8 mouse cellular contexts compared by ENCODE assay signal in the genomic region with DNA sequence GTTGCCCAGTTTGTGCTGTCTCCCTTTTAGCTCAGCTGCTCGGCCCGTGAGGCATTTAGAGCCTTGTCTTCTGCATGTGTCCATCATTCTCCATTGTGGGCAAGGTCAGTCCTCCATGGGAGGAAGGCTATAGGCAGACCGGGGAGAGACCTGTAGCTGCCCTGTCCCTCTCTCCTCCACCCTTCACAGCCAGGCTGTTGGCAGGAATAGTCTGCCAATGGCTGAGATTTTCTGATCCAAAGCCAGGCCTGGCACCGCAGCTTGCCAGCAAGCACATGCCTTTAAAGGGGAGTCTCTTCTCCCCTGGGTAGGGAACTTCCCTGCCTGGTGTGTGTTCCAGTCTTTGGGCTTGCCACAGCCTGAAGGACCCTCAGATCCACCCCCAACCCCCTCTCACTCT. TPM values are rescaled to one million over a fixed set of nuclear protein-coding genes. Genes with fewer than 3 reads are reported as not detected.
DNase-seq lines count a peak whose midpoint lies in the region; ATAC-seq and TF ChIP-seq lines count a peak whose summit lies in the region.
"Had no signal": no experiment of that assay in that cellular context is flagged by ENCODE, and none has a peak within 500 bp of the region (broad histone marks: within the 10 kb centered on the region; RNA-seq: fewer than 3 reads in every experiment).

No protein-coding gene starts in this region.

- TF ChIP-seq POLR2A in brain, embryonic 14.5 days (IDR thresholded peaks at IDR 0.05; ENCODE audit: borderline replicate concordance, extremely low read depth, insufficient read depth, insufficient read length, poor library complexity, severe bottlenecking) = no peak

- TF ChIP-seq CTCF in brain, embryonic 14.5 days (IDR thresholded peaks at IDR 0.05; ENCODE audit: borderline replicate concordance, extremely low read depth, insufficient read depth, insufficient read length) = no peak

- intact Hi-C loops in left cerebral cortex, postnatal 10 days (cut with DNase I) = no loop called here

- ATAC-seq in frontal cortex, adult (ENCODE audit: low TSS enrichment) = 0 out of 2 replicates have a peak, but pooled peaks have one; percentile 38
- ATAC-seq: liver, postnatal 0 days had no signal

- DNase-seq in frontal cortex, adult 2 months (ENCODE audit: extremely low spot score in 1 of 2, low spot score in 1 of 2) = no peak
- DNase-seq in left cerebral cortex, postnatal 10 days (ENCODE audit: extremely low spot score in 1 of 2, low spot score in 2 of 2) = peak; percentile 45 to 57
- DNase-seq in left cerebral cortex, adult 9 months (ENCODE audit: low spot score in 2 of 2) = no peak
- DNase-seq in brain, embryonic 14.5 days (ENCODE audit: low read depth) = peak; percentile 74
- peak; percentile 20 for DNase-seq in layer of hippocampus, adult 9-11 months
- no peak for DNase-seq in kidney, adult 8-10 months
- DNase-seq: liver, postnatal 0 days had no signal

RNA-seq across cellular contexts. Expression of a gene that starts 52.6 kb away (rescaled TPM):
- 25.0 and 25.4 TPM in 2 replicates for polyA plus RNA-seq in frontal cortex, adult 2 months (2012; rRNA removed)
- 10 to 100 TPM; 17.2 to 24.4 TPM for total RNA-seq in left cerebral cortex, postnatal 10 days (2021)
- polyA plus RNA-seq in brain, embryonic 14.5 days (2012; rRNA removed) = 99.9 and 119 TPM in 2 replicates

Comparison
In these comparisons a context has a peak if more than half of its experiments do, and no peak if none do; other contexts are left out.
1. DNase-seq: peak in left cerebral cortex, postnatal 10 days (2 of 2), brain, embryonic 14.5 days (single experiment) and layer of hippocampus, adult 9-11 months (single experiment); none in frontal cortex, adult 2 months (0 of 2), left cerebral cortex, adult 9 months (0 of 2) and kidney, adult 8-10 months (0 of 2).